Mouse (Mus musculus) gonadal fat pad, adult 2 months (tissue): ENCODE data around the gene Abhd16b. TPM values are rescaled to one million over a fixed set of nuclear protein-coding genes. Genes with fewer than 3 reads are reported as not detected.

Experiments used
- DNase-seq: peaks from one replicate; pipeline ENCODE4 v3.0.0-alpha.2; 2012; ENCODE audit warnings: low read depth
- polyA plus RNA-seq: library from polyadenylated mRNA; depleted of rRNA; stranded (reverse); fragments of >200 nt; gene quantifications from 2 replicates; pipeline ENCODE4 v1.2.3, GENCODE M21; 2012; rRNA removed

Abhd16b gene
- polyA plus RNA-seq, 1 experiment: 0.73 TPM

DNA sequence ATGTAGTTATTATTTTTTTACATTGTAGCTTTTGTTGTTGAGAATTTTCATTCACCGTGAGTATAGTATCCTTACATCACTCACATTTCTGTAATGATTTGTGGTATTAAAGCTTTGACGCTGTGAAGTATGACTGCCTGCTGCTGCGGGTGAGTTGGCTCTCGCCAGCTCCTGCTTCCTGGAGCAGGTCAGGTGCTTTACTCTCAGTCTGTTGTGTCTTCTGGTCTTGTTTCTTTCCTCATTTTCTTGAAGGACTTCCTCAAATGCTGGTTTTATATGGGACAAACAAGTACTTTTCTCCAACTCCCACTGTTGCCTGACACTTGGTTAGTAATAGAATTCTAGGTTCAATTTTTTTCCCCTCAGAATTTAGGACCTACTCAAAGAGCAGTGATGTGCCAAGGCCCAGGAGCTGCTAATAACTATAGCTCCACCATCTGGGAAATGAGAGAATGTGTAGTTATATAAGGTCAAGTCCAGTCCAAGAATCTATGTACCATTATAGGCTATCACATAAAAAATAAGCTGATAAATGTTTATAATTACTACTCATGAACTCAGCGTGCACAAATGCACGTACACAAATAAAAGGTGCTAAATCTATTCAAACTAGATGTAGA is 48.9 kb downstream of the Abhd16b start:
- no peak for DNase-seq

Other genes with a start within 250 kb of the Abhd16b start
- 13.5 and 14.6 TPM in 2 replicates for gene Gmeb2, start 205.2 kb upstream of the Abhd16b start, polyA plus RNA-seq
- 0.12 and 0.14 TPM in 2 replicates for gene Stmn3, start 178.7 kb upstream of the Abhd16b start, polyA plus RNA-seq
- 43.5 and 57.6 TPM in 2 replicates for gene Rtel1, start 173.5 kb upstream of the Abhd16b start, polyA plus RNA-seq
- 35.0 and 35.7 TPM in 2 replicates for gene Zgpat, start 128.3 kb upstream of the Abhd16b start, polyA plus RNA-seq
- gene Arfrp1, start 127.8 kb upstream of the Abhd16b start, polyA plus RNA-seq: 33.4 and 37.9 TPM in 2 replicates
- 38.2 and 50.2 TPM in 2 replicates for gene Lime1, start 113.1 kb upstream of the Abhd16b start, polyA plus RNA-seq
- gene Zbtb46, start 33.8 kb upstream of the Abhd16b start, polyA plus RNA-seq: 9.3 and 9.9 TPM in 2 replicates
- gene Tpd52l2, start 3.9 kb downstream of the Abhd16b start, polyA plus RNA-seq: 49.7 and 55.1 TPM in 2 replicates
- 74.5 and 95.2 TPM in 2 replicates for gene Dnajc5, start 27.3 kb downstream of the Abhd16b start, polyA plus RNA-seq
- gene Uckl1, start 91.7 kb downstream of the Abhd16b start, polyA plus RNA-seq: 132 and 164 TPM in 2 replicates
- gene Prpf6, start 98.7 kb downstream of the Abhd16b start, polyA plus RNA-seq: 28.2 and 34.0 TPM in 2 replicates
- 63.5 and 63.7 TPM in 2 replicates for gene Zfp512b, start 99.6 kb downstream of the Abhd16b start, polyA plus RNA-seq
- 54.5 and 62.2 TPM in 2 replicates for gene Samd10, start 106.0 kb downstream of the Abhd16b start, polyA plus RNA-seq
- gene Gm29797, start 163.8 kb downstream of the Abhd16b start, polyA plus RNA-seq: not detected in 2 replicates
- gene Sox18, start 178.4 kb downstream of the Abhd16b start, polyA plus RNA-seq: 53.9 and 64.8 TPM in 2 replicates
- gene Tcea2, start 187.1 kb downstream of the Abhd16b start, polyA plus RNA-seq: 16.8 and 20.6 TPM in 2 replicates
- 47.1 and 76.5 TPM in 2 replicates for gene Rgs19, start 200.8 kb downstream of the Abhd16b start, polyA plus RNA-seq
- gene Lkaaear1, start 205.2 kb downstream of the Abhd16b start, polyA plus RNA-seq: 0.39 and 1.7 TPM in 2 replicates
- 0.20 TPM in 2 replicates for gene Oprl1, start 221.8 kb downstream of the Abhd16b start, polyA plus RNA-seq